Mouse (Mus musculus): ENCODE results near the gene Cript.

DNA sequence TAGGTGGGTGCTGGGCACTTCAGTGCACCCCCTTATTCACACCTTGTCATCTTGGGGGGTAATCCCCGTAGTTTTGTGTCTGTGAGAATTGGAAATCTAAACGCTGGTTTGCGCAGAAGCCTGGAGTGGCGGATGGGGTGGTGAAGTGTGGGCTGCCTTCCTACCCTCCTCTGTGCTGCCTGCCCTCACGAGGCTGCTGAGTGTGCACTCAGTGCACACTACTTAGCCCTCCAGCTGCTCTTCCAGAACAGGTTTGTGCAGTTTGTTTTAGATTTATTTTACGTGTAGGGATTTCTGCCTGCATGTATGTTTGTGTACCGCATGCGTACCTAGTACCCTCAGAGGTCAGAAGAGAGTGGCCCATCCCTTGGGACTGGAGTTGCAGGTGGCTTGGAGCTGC, 34.0 kb upstream of the Cript start:
- no peak for TF ChIP-seq CTCF (IDR thresholded peaks at IDR 0.05; ENCODE audit: borderline replicate concordance, extremely low read depth, insufficient read depth, insufficient read length)
- no peak for TF ChIP-seq POLR2A (IDR thresholded peaks at IDR 0.05; ENCODE audit: borderline replicate concordance, extremely low read depth, insufficient read depth, insufficient read length, poor library complexity, severe bottlenecking)

Measured in brain, embryonic 14.5 days (tissue).